Mouse (Mus musculus): ENCODE measurements around the gene Mapk9. TPM values are rescaled to one million over a fixed set of nuclear protein-coding genes. Genes with fewer than 3 reads are reported as not detected.

Mapk9 gene
- total RNA-seq, 2 experiments from 2014 or later: 83.2 to 86.1 TPM

GRCm38 (mm10) chr11:49837717-49838407 lies 8.7 kb upstream of the Mapk9 start:
- no peak for DNase-seq (ENCODE audit: low spot score in 2 of 2)

GRCm38 (mm10) chr11:49840666-49841065 lies 5.9 kb upstream of the Mapk9 start:
- DNase-seq (ENCODE audit: low spot score in 2 of 2): no peak

- DNase-seq (ENCODE audit: low spot score in 2 of 2): no peak
Measured at GRCm38 (mm10) chr11:49841886-49842285, 4.7 kb upstream of the Mapk9 start.

- DNase-seq (ENCODE audit: low spot score in 2 of 2): no peak
Measured at GRCm38 (mm10) chr11:49842718-49843117, 3.8 kb upstream of the Mapk9 start.

- DNase-seq (ENCODE audit: low spot score in 2 of 2): no peak
Measured at GRCm38 (mm10) chr11:49844311-49844710, 2.2 kb upstream of the Mapk9 start.

- DNase-seq (ENCODE audit: low spot score in 2 of 2): peak in 1 of 2 experiments; percentile 44
Measured at GRCm38 (mm10) chr11:49844969-49845368, 1.6 kb upstream of the Mapk9 start.

GRCm38 (mm10) chr11:49845958-49846357 lies 593 bp upstream of the Mapk9 start:
- peak in 1 of 2 experiments; percentile 16 for DNase-seq (ENCODE audit: low spot score in 2 of 2)

GRCm38 (mm10) chr11:49847071-49847810 lies 690 bp downstream of the Mapk9 start:
- DNase-seq (ENCODE audit: low spot score in 2 of 2): no peak

- no peak for DNase-seq (ENCODE audit: low spot score in 2 of 2)
Measured at GRCm38 (mm10) chr11:49847811-49848078, 1.2 kb downstream of the Mapk9 start.

- no peak for DNase-seq (ENCODE audit: low spot score in 2 of 2)
Measured at GRCm38 (mm10) chr11:49848080-49848815, 1.7 kb downstream of the Mapk9 start.

GRCm38 (mm10) chr11:49850331-49850730 lies 3.8 kb downstream of the Mapk9 start:
- no peak for DNase-seq (ENCODE audit: low spot score in 2 of 2)

- no peak for DNase-seq (ENCODE audit: low spot score in 2 of 2)
Measured at GRCm38 (mm10) chr11:49855144-49855543, 8.6 kb downstream of the Mapk9 start.

- DNase-seq (ENCODE audit: low spot score in 2 of 2): no peak
Measured at GRCm38 (mm10) chr11:49861139-49861538, 14.6 kb downstream of the Mapk9 start.

GRCm38 (mm10) chr11:49863926-49864325 lies 17.4 kb downstream of the Mapk9 start:
- no peak for DNase-seq (ENCODE audit: low spot score in 2 of 2)

GRCm38 (mm10) chr11:49867320-49867719 lies 20.8 kb downstream of the Mapk9 start:
- no peak for DNase-seq (ENCODE audit: low spot score in 2 of 2)

- DNase-seq (ENCODE audit: low spot score in 2 of 2): no peak
Measured at GRCm38 (mm10) chr11:49869762-49870161, 23.2 kb downstream of the Mapk9 start.

- DNase-seq (ENCODE audit: low spot score in 2 of 2): no peak
Measured at GRCm38 (mm10) chr11:49871914-49872313, 25.4 kb downstream of the Mapk9 start.

GRCm38 (mm10) chr11:49872779-49873178 lies 26.2 kb downstream of the Mapk9 start:
- DNase-seq (ENCODE audit: low spot score in 2 of 2): no peak

- DNase-seq (ENCODE audit: low spot score in 2 of 2): no peak
Measured at GRCm38 (mm10) chr11:49876948-49877817, 30.6 kb downstream of the Mapk9 start.

- no peak for DNase-seq (ENCODE audit: low spot score in 2 of 2)
Measured at GRCm38 (mm10) chr11:49879950-49880642, 33.5 kb downstream of the Mapk9 start.

GRCm38 (mm10) chr11:49883394-49883793 lies 36.8 kb downstream of the Mapk9 start:
- no peak for DNase-seq (ENCODE audit: low spot score in 2 of 2)

Measured in adrenal gland, postnatal 4 days (tissue).